Mouse (Mus musculus) liver, adult 2 months (tissue): ENCODE data around the gene Mettl7a3. TPM values are rescaled to one million over a fixed set of nuclear protein-coding genes. Genes with fewer than 3 reads are reported as not detected.
"Not testable (repeated sequence)": the region's sequence is repeated elsewhere in the genome, so short reads cannot be mapped to it uniquely, and the experiment has no call there.

ENCODE experiments used
- DNase-seq: peaks from one replicate; pipeline ENCODE4 v3.0.0-alpha.2; 2011; ENCODE audit warnings: low read depth, low spot score; ENCODE audit errors: extremely low read depth
- H3K27ac ChIP-seq: fragments of 200-500 bp; replicated peaks from 2 replicates; pipeline ENCODE4 v1.5.1; 2012; ENCODE audit warnings: low read depth, mild to moderate bottlenecking, control low read depth, inconsistent platforms, low read length; ENCODE audit not compliant: insufficient read depth
- H3K27me3 ChIP-seq: fragments of 200-500 bp; 2 replicates; pipeline ENCODE4 v1.6.1; 2012; ENCODE audit warnings: mild to moderate bottlenecking, moderate library complexity, low read length, inconsistent platforms; ENCODE audit not compliant: control insufficient read depth, insufficient read depth
- H3K36me3 ChIP-seq: fragments of 200-500 bp; 2 replicates; pipeline ENCODE4 v1.6.1; 2012; ENCODE audit warnings: low read length, inconsistent platforms; ENCODE audit not compliant: control insufficient read depth, insufficient read depth
- H3K4me1 ChIP-seq: fragments of 200-500 bp; 2 replicates; pipeline ENCODE4 v1.6.1; 2011; ENCODE audit warnings: low read length; ENCODE audit not compliant: control insufficient read depth, insufficient read depth
- H3K4me3 ChIP-seq: fragments of 200-500 bp; 2 replicates; pipeline ENCODE4 v1.5.1; 2011; ENCODE audit warnings: low read depth, mild to moderate bottlenecking, control low read depth, low read length, moderate library complexity; ENCODE audit not compliant: insufficient read depth
- H3K79me2 ChIP-seq: fragments of 200-500 bp; 2 replicates; pipeline ENCODE4 v1.6.1; 2012; ENCODE audit warnings: inconsistent platforms, mild to moderate bottlenecking, low read length, moderate library complexity; ENCODE audit not compliant: control insufficient read depth, insufficient read depth
- H3K9ac ChIP-seq: fragments of 200-500 bp; 2 replicates; pipeline ENCODE4 v1.6.1; 2012; ENCODE audit warnings: low read depth, mild to moderate bottlenecking, control low read depth, inconsistent platforms, low read length
- CTCF ChIP-seq: fragments of 200-500 bp; IDR thresholded peaks from 2 replicates; pipeline ENCODE4 v1.5.1; 2011; ENCODE audit warnings: low read depth, low read length, control low read depth
- POLR2A ChIP-seq: fragments of 200-500 bp; IDR thresholded peaks from 2 replicates; pipeline ENCODE4 v1.6.1; 2011; ENCODE audit warnings: low read length, control low read depth; ENCODE audit not compliant: insufficient read depth; ENCODE audit errors: extremely low read depth
- WGBS: fragments of 180-500 bp; shearing (Covaris S2); methylation state at CpG from one replicate; pipeline ENCODE4 v1.1.7; 2018; 5-methylcytosine and 5-hydroxymethylcytosine counted together
- polyA plus RNA-seq: library from polyadenylated mRNA; depleted of rRNA; stranded (reverse); fragments of >200 nt; gene quantifications from 2 replicates; pipeline ENCODE4 v1.2.3, GENCODE M21; 2012
- total RNA-seq: library from RNA; depleted of rRNA; stranded (reverse); fragments of >200 nt; gene quantifications from 2 replicates; pipeline ENCODE4 v1.2.3, GENCODE M21; 2014

The Mettl7a3 gene
- total and polyA plus RNA-seq, 2 experiments = not detected

- no peak for TF ChIP-seq CTCF
- no peak for TF ChIP-seq POLR2A
- H3K79me2 ChIP-seq = no peaks in the 10 kb centered on the region
- no peak within 1 kb of the TSS for H3K4me3 ChIP-seq
These were observed 18.1 kb downstream of the Mettl7a3 start, which contains the start of the genes Methig1 and Mettl7a2 for GRCm38 (mm10) chr15:100352711-100353250. Methig1 (plus strand) TSS chr15:100353149. Mettl7a2 (plus strand) TSS chr15:100353200.

GRCm38 (mm10) chr15:100353399-100353798 is 18.7 kb downstream of the Mettl7a3 start:
- WGBS = 95% methylated on average over 20 of the region's 22 CpGs
- not testable (repeated sequence) for H3K79me2 ChIP-seq, H3K27me3 ChIP-seq, H3K4me1 ChIP-seq, H3K27ac ChIP-seq, H3K9ac ChIP-seq, H3K36me3 ChIP-seq, DNase-seq, H3K4me3 ChIP-seq

More at GRCm38 (mm10) chr15:100352711-100353250, 18.1 kb downstream of the Mettl7a3 start, which contains the start of the genes Methig1 and Mettl7a2:
- Histone ChIP-seq H3K27me3 (no peaks in the 10 kb centered on the region), H3K9ac (no peak within 1 kb of the TSS), H3K27ac (no peak within 1 kb of the TSS), H3K4me1 (peaks cover 4% of the 10 kb centered on the region; the same call in 1 of the 2 replicates), H3K36me3 (no peaks in the 10 kb centered on the region)
- DNase-seq = no peak
- WGBS = 89% methylated on average over 10 of the region's 10 CpGs

GRCm38 (mm10) chr15:100355876-100356275 is 21.1 kb downstream of the Mettl7a3 start:
- Histone ChIP-seq H3K9ac (no peak overlapping the region), H3K27me3 (no peaks in the 10 kb centered on the region), H3K4me3 (no peak overlapping the region), H3K36me3 (no peaks in the 10 kb centered on the region), H3K4me1 (no peaks in the 10 kb centered on the region), H3K79me2 (no peaks in the 10 kb centered on the region), H3K27ac (no peak overlapping the region)
- TF ChIP-seq CTCF (no peak), POLR2A (no peak)
- no peak for DNase-seq
- 88% methylated on average over 5 of the region's 5 CpGs for WGBS

GRCm38 (mm10) chr15:100364242-100364641 is 29.5 kb downstream of the Mettl7a3 start, which contains the start of gene Higd1c:
Higd1c (plus strand) TSS chr15:100364542.
- no peaks in the 10 kb centered on the region for H3K79me2 ChIP-seq
- H3K4me3 ChIP-seq = no peak within 1 kb of the TSS
- no peaks in the 10 kb centered on the region for H3K4me1 ChIP-seq
- H3K27me3 ChIP-seq = no peaks in the 10 kb centered on the region
- H3K9ac ChIP-seq = no peak within 1 kb of the TSS
- no peak for DNase-seq
- 79% methylated on average over 7 of the region's 7 CpGs for WGBS
- no peak within 1 kb of the TSS for H3K27ac ChIP-seq
- H3K36me3 ChIP-seq = no peaks in the 10 kb centered on the region
- no peak for TF ChIP-seq POLR2A
- no peak for TF ChIP-seq CTCF

GRCm38 (mm10) chr15:100365967-100366366 is 31.2 kb downstream of the Mettl7a3 start:
- not testable (repeated sequence) for H3K79me2 ChIP-seq, H3K9ac ChIP-seq, H3K4me3 ChIP-seq, DNase-seq, H3K36me3 ChIP-seq, H3K27me3 ChIP-seq, H3K27ac ChIP-seq, H3K4me1 ChIP-seq
- WGBS = 92% methylated on average over 9 of the region's 9 CpGs

GRCm38 (mm10) chr15:100367119-100367518 is 32.4 kb downstream of the Mettl7a3 start:
- DNase-seq = no peak
- no peaks in the 10 kb centered on the region for H3K36me3 ChIP-seq
- H3K79me2 ChIP-seq = no peaks in the 10 kb centered on the region
- H3K4me3 ChIP-seq = no peak overlapping the region
- no peaks in the 10 kb centered on the region for H3K27me3 ChIP-seq
- no peaks in the 10 kb centered on the region for H3K4me1 ChIP-seq
- 88% methylated on average over 7 of the region's 7 CpGs for WGBS
- H3K9ac ChIP-seq = no peak overlapping the region
- no peak for TF ChIP-seq POLR2A
- no peak for TF ChIP-seq CTCF
- no peak overlapping the region for H3K27ac ChIP-seq
